Mouse (Mus musculus) Muller cell, postnatal 12 days (primary cell): ENCODE results near the gene Lman2.

Experiments
- DNase-seq: peaks from one replicate; pipeline ENCODE4 v3.0.0-alpha.2; 2015; ENCODE audit errors: inconsistent ontology term

The Lman2 gene

GRCm38 (mm10) chr13:55362453-55363060 lies at the start of gene Lman2:
Lman2 (minus strand) TSS chr13:55362783.
- DNase-seq, result peak; percentile 98

GRCm38 (mm10) chr13:55411826-55412225 lies 49.2 kb upstream of the Lman2 start:
- DNase-seq, result no peak

- no peak for DNase-seq
Measured at GRCm38 (mm10) chr13:55408546-55409120, 46.0 kb upstream of the Lman2 start.

- no peak for DNase-seq
Measured at GRCm38 (mm10) chr13:55407341-55407740, 44.8 kb upstream of the Lman2 start.

- no peak for DNase-seq
Measured at GRCm38 (mm10) chr13:55405783-55406390, 43.3 kb upstream of the Lman2 start.

GRCm38 (mm10) chr13:55404853-55405782 lies 42.5 kb upstream of the Lman2 start:
- peak; percentile 69 for DNase-seq

- DNase-seq, result peak; percentile 54
Measured at GRCm38 (mm10) chr13:55403935-55404852, 41.6 kb upstream of the Lman2 start.

GRCm38 (mm10) chr13:55403266-55403665 lies 40.7 kb upstream of the Lman2 start:
- DNase-seq, result no peak

- no peak for DNase-seq
Measured at GRCm38 (mm10) chr13:55400039-55400346, 37.4 kb upstream of the Lman2 start.

- DNase-seq, result no peak
Measured at GRCm38 (mm10) chr13:55399300-55400038, 36.9 kb upstream of the Lman2 start.

- DNase-seq, result no peak
Measured at GRCm38 (mm10) chr13:55398088-55398487, 35.5 kb upstream of the Lman2 start, which contains the start of gene Slc34a1. Slc34a1 (plus strand) TSS chr13:55398187.

GRCm38 (mm10) chr13:55392933-55393332 lies 30.4 kb upstream of the Lman2 start:
- DNase-seq, result no peak

GRCm38 (mm10) chr13:55391626-55392029 lies 29.0 kb upstream of the Lman2 start:
- no peak for DNase-seq

GRCm38 (mm10) chr13:55390644-55391043 lies 28.1 kb upstream of the Lman2 start:
- DNase-seq, result no peak

- DNase-seq, result no peak
Measured at GRCm38 (mm10) chr13:55381790-55382189, 19.2 kb upstream of the Lman2 start.

- no peak for DNase-seq
Measured at GRCm38 (mm10) chr13:55378907-55379580, 16.5 kb upstream of the Lman2 start.

- no peak for DNase-seq
Measured at GRCm38 (mm10) chr13:55375877-55376276, 13.3 kb upstream of the Lman2 start.

GRCm38 (mm10) chr13:55374206-55374924 lies 11.8 kb upstream of the Lman2 start:
- DNase-seq, result no peak

- no peak for DNase-seq
Measured at GRCm38 (mm10) chr13:55371740-55372139, 9.2 kb upstream of the Lman2 start.
